Mouse (Mus musculus): ENCODE results near the gene Rfng.
"Not testable (repeated sequence)": the region's sequence is repeated elsewhere in the genome, so short reads cannot be mapped to it uniquely, and the experiment has no call there.

- TF ChIP-seq CTCF (conservative IDR thresholded peaks at IDR 0.05; ENCODE audit: insufficient read depth, insufficient read length, low read depth, low read length); POLR2A (IDR thresholded peaks at IDR 0.05; ENCODE audit: low read depth, low read length): not testable (repeated sequence)
Measured at GRCm38 (mm10) chr11:120762672-120763041, 21.4 kb downstream of the Rfng start, which contains the start of gene Hmga1b.
